ENCODE assay signal across 8 mouse cellular contexts in genomic region chr9:59691635-59692094, GRCm38 (mm10). TPM values are rescaled to one million over a fixed set of nuclear protein-coding genes. Genes with fewer than 3 reads are reported as not detected.
DNase-seq lines count a peak whose midpoint lies in the region; ATAC-seq and TF ChIP-seq lines count a peak whose summit lies in the region.

No protein-coding gene starts in this region.

- no peak for TF ChIP-seq CTCF in kidney, adult 2 months (conservative IDR thresholded peaks at IDR 0.05; ENCODE audit: insufficient read depth, insufficient read length, low read depth, low read length)

- no peak for TF ChIP-seq POLR2A in kidney, adult 2 months (IDR thresholded peaks at IDR 0.05; ENCODE audit: low read depth, low read length)

- 2% methylated on average over 23 of the region's 23 CpGs for WGBS in embryonic facial prominence, embryonic 11.5 days
- WGBS in kidney, adult 2 months, result 2% methylated on average over 23 of the region's 23 CpGs
- 4% methylated on average over 23 of the region's 23 CpGs for WGBS in midbrain, embryonic 12.5 days
- WGBS in stomach, embryonic 15.5 days, result 8% methylated on average over 23 of the region's 23 CpGs

- no peaks in the 10 kb centered on the region for H3K9me3 ChIP-seq in embryonic facial prominence, embryonic 11.5 days (replicated peaks; ENCODE audit: control insufficient read depth, low read length)
- H3K9me3 ChIP-seq in midbrain, embryonic 12.5 days, result no peaks in the 10 kb centered on the region
- no peaks in the 10 kb centered on the region for H3K9me3 ChIP-seq in stomach, embryonic 15.5 days

- H3K9ac ChIP-seq in embryonic facial prominence, embryonic 11.5 days (replicated peaks; ENCODE audit: low read length), result 0 out of 2 replicates have a peak overlapping the region, but pooled peaks have one; percentile 34
- H3K9ac ChIP-seq in midbrain, embryonic 12.5 days (replicated peaks), result no peak overlapping the region
- H3K9ac ChIP-seq in stomach, embryonic 15.5 days, result no peak overlapping the region

- DNase-seq in adrenal gland, adult 18-20 months (ENCODE audit: low spot score in 2 of 2), result peak; percentile 63 to 69
- DNase-seq in embryonic facial prominence, embryonic 11.5 days (ENCODE audit: low spot score), result peak; percentile 32
- peak; percentile 85 to 87 for DNase-seq in heart, adult 18-20 months
- DNase-seq in kidney, adult 2 months, result peak; percentile 89
- peak; percentile 86 to 90 for DNase-seq in left cerebral cortex, postnatal 36 days (ENCODE audit: low spot score in 2 of 2)

- no peaks in the 10 kb centered on the region for H3K4me1 ChIP-seq in embryonic facial prominence, embryonic 11.5 days (ENCODE audit: control insufficient read depth, insufficient read depth, low read length)
- peaks cover 4% of the 10 kb centered on the region; the same call in 1 of the 2 replicates for H3K4me1 ChIP-seq in kidney, adult 2 months (ENCODE audit: control insufficient read depth, insufficient read depth, low read length)
- H3K4me1 ChIP-seq in midbrain, embryonic 12.5 days, result peaks cover 9% of the 10 kb centered on the region
- peaks cover 19% of the 10 kb centered on the region for H3K4me1 ChIP-seq in stomach, embryonic 15.5 days

- H3K4me2 ChIP-seq in embryonic facial prominence, embryonic 11.5 days (ENCODE audit: low read depth, low read length), result peak overlapping the region; percentile 50
- peak overlapping the region; percentile 52 for H3K4me2 ChIP-seq in midbrain, embryonic 12.5 days (replicated peaks)
- H3K4me2 ChIP-seq in stomach, embryonic 15.5 days, result peak overlapping the region; percentile 70

- ATAC-seq in embryonic facial prominence, embryonic 11.5 days (replicated peaks; ENCODE audit: insufficient number of reproducible peaks, low FRiP score, low TSS enrichment, low read depth), result 0 out of 2 replicates have a peak, but pooled peaks have one; percentile 52
- peak; percentile 68 for ATAC-seq in midbrain, embryonic 12.5 days (ENCODE audit: low FRiP score, low read depth)
- ATAC-seq in stomach, embryonic 15.5 days (ENCODE audit: insufficient read depth, low FRiP score, low read depth), result peak; percentile 83
- no peak for ATAC-seq in monocyte, adult 5-6 weeks (replicated peaks; ENCODE audit: insufficient number of reproducible peaks, low FRiP score, low TSS enrichment, poor library complexity, severe bottlenecking)

- no peak overlapping the region for H3K27ac ChIP-seq in embryonic facial prominence, embryonic 11.5 days (replicated peaks; ENCODE audit: low read depth, low read length)
- no peak overlapping the region for H3K27ac ChIP-seq in kidney, adult 2 months (ENCODE audit: insufficient read depth, low read depth, low read length)
- H3K27ac ChIP-seq in midbrain, embryonic 12.5 days (replicated peaks), result no peak overlapping the region
- peak overlapping the region; percentile 65 for H3K27ac ChIP-seq in stomach, embryonic 15.5 days

- no peak overlapping the region for H3K4me3 ChIP-seq in embryonic facial prominence, embryonic 11.5 days (ENCODE audit: low read depth, low read length)
- peak overlapping the region; percentile 18; the same call in 1 of the 2 replicates for H3K4me3 ChIP-seq in kidney, adult 2 months (ENCODE audit: insufficient read depth, low read depth, low read length)
- H3K4me3 ChIP-seq in midbrain, embryonic 12.5 days, result peak overlapping the region; percentile 30
- peak overlapping the region; percentile 35 for H3K4me3 ChIP-seq in stomach, embryonic 15.5 days (replicated peaks)

- intact Hi-C loops in left cerebral cortex, postnatal 36 days (cut with DNase I), result no loop called here

- no peaks in the 10 kb centered on the region for H3K36me3 ChIP-seq in embryonic facial prominence, embryonic 11.5 days (replicated peaks; ENCODE audit: control insufficient read depth, insufficient read depth, low read depth, low read length)
- no peaks in the 10 kb centered on the region for H3K36me3 ChIP-seq in kidney, adult 2 months (ENCODE audit: control insufficient read depth, insufficient read depth, low read length)
- H3K36me3 ChIP-seq in midbrain, embryonic 12.5 days, result no peaks in the 10 kb centered on the region
- H3K36me3 ChIP-seq in stomach, embryonic 15.5 days, result no peaks in the 10 kb centered on the region

- H3K27me3 ChIP-seq in embryonic facial prominence, embryonic 11.5 days (ENCODE audit: control insufficient read depth, insufficient read depth, low read length), result 0 out of 2 replicates have a peak, but pooled peaks cover 2% of the 10 kb centered on the region
- H3K27me3 ChIP-seq in kidney, adult 2 months (replicated peaks; ENCODE audit: control insufficient read depth, insufficient read depth, low read length), result no peaks in the 10 kb centered on the region; the same call in 1 of the 2 replicates
- peaks cover 8% of the 10 kb centered on the region for H3K27me3 ChIP-seq in midbrain, embryonic 12.5 days
- H3K27me3 ChIP-seq in stomach, embryonic 15.5 days (replicated peaks), result no peaks in the 10 kb centered on the region

RNA-seq across cellular contexts. Expression of gene Gramd2, which starts 11.7 kb away (rescaled TPM):
- total RNA-seq in adrenal gland, adult 18-20 months (2021), result under 1 TPM; 0.13 to 0.64 TPM
- 0.31 and 1.0 TPM in 2 replicates for polyA plus RNA-seq in embryonic facial prominence, embryonic 11.5 days (2014; fragmentation: Nextera tagmentation; extraction: Ambion mirVana)
- total RNA-seq in heart, adult 18-20 months (2021), result under 1 TPM in 1 of 2 experiments, not detected in 1; 0.28 TPM
- polyA plus RNA-seq in kidney, adult 2 months (2012; rRNA removed), result 0.31 and 0.53 TPM in 2 replicates
- 10 to 100 TPM; 10.4 to 10.8 TPM for total RNA-seq in left cerebral cortex, postnatal 36 days (2021)
- polyA plus RNA-seq in midbrain, embryonic 12.5 days (2016; fragmentation: Nextera tagmentation; extraction: Ambion mirVana), result 0.38 and 0.40 TPM in 2 replicates
- polyA plus RNA-seq in stomach, embryonic 15.5 days (2015; fragmentation: Nextera tagmentation; extraction: Ambion mirVana), result 1.5 TPM in 2 replicates
- total RNA-seq in monocyte, adult 5-6 weeks (2017), result 0.19 to 0.53 TPM (median 0.49 TPM) in 3 replicates

RNA-seq across cellular contexts. Expression of gene Pkm, which starts 35.5 kb away (rescaled TPM):
- total RNA-seq in adrenal gland, adult 18-20 months (2021), result 1,000 to 10,000 TPM in 1 of 2 experiments, 100 to 1,000 TPM in 1; 853 to 1,405 TPM
- 1,805 and 1,941 TPM in 2 replicates for polyA plus RNA-seq in embryonic facial prominence, embryonic 11.5 days (2014; fragmentation: Nextera tagmentation; extraction: Ambion mirVana)
- 1,000 to 10,000 TPM; 1,130 to 1,266 TPM for total RNA-seq in heart, adult 18-20 months (2021)
- polyA plus RNA-seq in kidney, adult 2 months (2012; rRNA removed), result 669 and 682 TPM in 2 replicates
- 1,000 to 10,000 TPM; 1,213 to 1,355 TPM for total RNA-seq in left cerebral cortex, postnatal 36 days (2021)
- 1,621 and 1,694 TPM in 2 replicates for polyA plus RNA-seq in midbrain, embryonic 12.5 days (2016; fragmentation: Nextera tagmentation; extraction: Ambion mirVana)
- 989 and 1,080 TPM in 2 replicates for polyA plus RNA-seq in stomach, embryonic 15.5 days (2015; fragmentation: Nextera tagmentation; extraction: Ambion mirVana)
- 498 to 575 TPM (median 546 TPM) in 3 replicates for total RNA-seq in monocyte, adult 5-6 weeks (2017)

RNA-seq across cellular contexts. Expression of gene Senp8, which starts 58.8 kb away (rescaled TPM):
- total RNA-seq in adrenal gland, adult 18-20 months (2021), result 10 to 100 TPM in 1 of 2 experiments, 1 to 10 TPM in 1; 9.2 to 11.7 TPM
- 18.8 and 22.1 TPM in 2 replicates for polyA plus RNA-seq in embryonic facial prominence, embryonic 11.5 days (2014; fragmentation: Nextera tagmentation; extraction: Ambion mirVana)
- total RNA-seq in heart, adult 18-20 months (2021), result 10 to 100 TPM; 10.7 to 11.4 TPM
- polyA plus RNA-seq in kidney, adult 2 months (2012; rRNA removed), result 5.8 and 7.5 TPM in 2 replicates
- 1 to 10 TPM; 7.6 to 9.0 TPM for total RNA-seq in left cerebral cortex, postnatal 36 days (2021)
- 17.1 and 17.5 TPM in 2 replicates for polyA plus RNA-seq in midbrain, embryonic 12.5 days (2016; fragmentation: Nextera tagmentation; extraction: Ambion mirVana)
- 10.0 and 10.5 TPM in 2 replicates for polyA plus RNA-seq in stomach, embryonic 15.5 days (2015; fragmentation: Nextera tagmentation; extraction: Ambion mirVana)
- 0.57 to 5.4 TPM (median 0.85 TPM) in 3 replicates for total RNA-seq in monocyte, adult 5-6 weeks (2017)

RNA-seq across cellular contexts. Expression of gene Myo9a, which starts 59.0 kb away (rescaled TPM):
- total RNA-seq in adrenal gland, adult 18-20 months (2021), result 10 to 100 TPM; 10.2 to 12.1 TPM
- polyA plus RNA-seq in embryonic facial prominence, embryonic 11.5 days (2014; fragmentation: Nextera tagmentation; extraction: Ambion mirVana), result 13.3 and 15.7 TPM in 2 replicates
- 10 to 100 TPM; 14.3 to 16.8 TPM for total RNA-seq in heart, adult 18-20 months (2021)
- polyA plus RNA-seq in kidney, adult 2 months (2012; rRNA removed), result 4.6 and 4.7 TPM in 2 replicates
- total RNA-seq in left cerebral cortex, postnatal 36 days (2021), result 10 to 100 TPM; 65.6 to 95.9 TPM
- 22.9 and 26.2 TPM in 2 replicates for polyA plus RNA-seq in midbrain, embryonic 12.5 days (2016; fragmentation: Nextera tagmentation; extraction: Ambion mirVana)
- 14.1 and 14.7 TPM in 2 replicates for polyA plus RNA-seq in stomach, embryonic 15.5 days (2015; fragmentation: Nextera tagmentation; extraction: Ambion mirVana)
- total RNA-seq in monocyte, adult 5-6 weeks (2017), result 12.7 to 31.5 TPM (median 27.3 TPM) in 3 replicates

Comparison
In these comparisons a context has a peak if more than half of its experiments do, and no peak if none do; other contexts are left out.
1. DNase-seq: peak in every context shown above with its lines; median percentile 89 in kidney, adult 2 months; 88 in left cerebral cortex, postnatal 36 days; 86 in heart, adult 18-20 months; 66 in adrenal gland, adult 18-20 months; 32 in embryonic facial prominence, embryonic 11.5 days.